Comparison of ENCODE assay signal across 9 mouse cellular contexts in the genomic region with DNA sequence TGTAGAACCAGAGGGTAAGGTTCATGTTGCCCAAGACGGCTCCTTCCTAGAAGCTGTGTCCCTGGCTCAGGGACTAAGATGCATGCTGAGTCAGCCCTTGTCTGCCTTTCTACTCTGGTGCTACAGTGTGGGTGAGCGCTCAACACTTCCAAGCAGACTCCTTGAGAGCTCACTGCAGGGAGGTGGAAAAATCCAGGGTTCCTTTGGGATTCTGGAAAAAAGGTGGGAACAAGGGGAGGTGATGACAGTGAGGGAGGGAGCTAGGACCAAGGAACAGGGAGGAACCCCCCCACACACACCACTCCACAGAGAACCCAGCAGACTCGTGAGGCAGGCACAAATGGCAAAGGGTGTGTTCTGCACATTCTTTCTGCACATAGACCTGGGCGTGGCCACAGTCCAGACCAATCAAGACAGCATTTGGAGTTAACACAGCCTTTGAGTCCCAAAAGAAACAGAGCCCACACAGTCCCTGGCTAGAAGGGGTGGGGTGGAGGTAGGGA. TPM values are rescaled to one million over a fixed set of nuclear protein-coding genes. Genes with fewer than 3 reads are reported as not detected.
DNase-seq lines count a peak whose midpoint lies in the region; ATAC-seq lines count a peak whose summit lies in the region.
"Had no signal": no experiment of that assay in that cellular context is flagged by ENCODE, and none has a peak within 500 bp of the region (broad histone marks: within the 10 kb centered on the region; RNA-seq: fewer than 3 reads in every experiment).

No protein-coding gene starts in this region.

- no peaks in the 10 kb centered on the region for H3K27me3 ChIP-seq in liver, embryonic 11.5 days (replicated peaks; ENCODE audit: control insufficient read depth, insufficient read depth, low read length)
- no peaks in the 10 kb centered on the region for H3K27me3 ChIP-seq in midbrain, embryonic 13.5 days
- no peaks in the 10 kb centered on the region for H3K27me3 ChIP-seq in midbrain, embryonic 11.5 days (ENCODE audit: control insufficient read depth, insufficient read depth, low read length)
- H3K27me3 ChIP-seq: hindbrain, embryonic 15.5 days had no signal

- H3K4me1 ChIP-seq in liver, embryonic 11.5 days (replicated peaks; ENCODE audit: control insufficient read depth, insufficient read depth, low read length): peaks cover 2% of the 10 kb centered on the region; the same call in 1 of the 2 replicates
- H3K4me1 ChIP-seq in midbrain, embryonic 13.5 days (replicated peaks): 0 out of 2 replicates have a peak, but pooled peaks cover 2% of the 10 kb centered on the region
- H3K4me1 ChIP-seq in midbrain, embryonic 11.5 days (ENCODE audit: control insufficient read depth, insufficient read depth, low read length): no peaks in the 10 kb centered on the region
- H3K4me1 ChIP-seq: hindbrain, embryonic 15.5 days had no signal

- H3K9ac ChIP-seq in liver, embryonic 11.5 days (ENCODE audit: low read depth, low read length): no peak overlapping the region
- no peak overlapping the region for H3K9ac ChIP-seq in midbrain, embryonic 13.5 days (replicated peaks)
- no peak overlapping the region for H3K9ac ChIP-seq in midbrain, embryonic 11.5 days (ENCODE audit: low read length)
- H3K9ac ChIP-seq: hindbrain, embryonic 15.5 days had no signal

- peak; percentile 39 to 72 for DNase-seq in adrenal gland, adult (ENCODE audit: inconsistent age in 2 of 2, low spot score in 1 of 2)
- DNase-seq in adrenal gland, postnatal 10 days: no peak
- DNase-seq in 416B (ENCODE audit: low read depth): peak; percentile 33
- peak; percentile 14 for DNase-seq in forelimb bud, embryonic 11.5 days (ENCODE audit: low read depth, low spot score)
- DNase-seq in liver, embryonic 11.5 days (ENCODE audit: low spot score): no peak
- DNase-seq in midbrain, embryonic 11.5 days (ENCODE audit: low spot score, missing footprints): no peak
- DNase-seq in urinary bladder, postnatal 4 days (ENCODE audit: low spot score in 2 of 2): no peak

- peaks cover 13% of the 10 kb centered on the region for H3K36me3 ChIP-seq in liver, embryonic 11.5 days (ENCODE audit: control insufficient read depth, insufficient read depth, low read length)
- H3K36me3 ChIP-seq in midbrain, embryonic 13.5 days: peaks cover 36% of the 10 kb centered on the region
- H3K36me3 ChIP-seq in midbrain, embryonic 11.5 days (ENCODE audit: control insufficient read depth, insufficient read depth, low read length): peaks cover 9% of the 10 kb centered on the region; the same call in 1 of the 2 replicates

- ATAC-seq in liver, embryonic 11.5 days (replicated peaks; ENCODE audit: low FRiP score): peak; percentile 58
- ATAC-seq in midbrain, embryonic 13.5 days: no peak
- no peak for ATAC-seq in midbrain, embryonic 11.5 days (ENCODE audit: low FRiP score)

- H3K9me3 ChIP-seq in liver, embryonic 11.5 days (ENCODE audit: control insufficient read depth, low read length): no peaks in the 10 kb centered on the region
- no peaks in the 10 kb centered on the region for H3K9me3 ChIP-seq in midbrain, embryonic 13.5 days
- H3K9me3 ChIP-seq in midbrain, embryonic 11.5 days (ENCODE audit: control insufficient read depth, low read length): no peaks in the 10 kb centered on the region
- H3K9me3 ChIP-seq: hindbrain, embryonic 15.5 days had no signal

- no peak overlapping the region for H3K27ac ChIP-seq in liver, embryonic 11.5 days (ENCODE audit: low read depth, low read length)
- no peak overlapping the region for H3K27ac ChIP-seq in midbrain, embryonic 13.5 days
- H3K27ac ChIP-seq in midbrain, embryonic 11.5 days (ENCODE audit: low read depth, low read length): no peak overlapping the region
- H3K27ac ChIP-seq: hindbrain, embryonic 15.5 days had no signal

- 52% methylated on average over 4 of the region's 4 CpGs for WGBS in liver, embryonic 11.5 days
- WGBS in midbrain, embryonic 13.5 days: 67% methylated on average over 4 of the region's 4 CpGs
- WGBS in midbrain, embryonic 11.5 days: 64% methylated on average over 4 of the region's 4 CpGs

- no peak overlapping the region for H3K4me2 ChIP-seq in liver, embryonic 11.5 days
- no peak overlapping the region for H3K4me2 ChIP-seq in midbrain, embryonic 13.5 days (replicated peaks)
- no peak overlapping the region for H3K4me2 ChIP-seq in midbrain, embryonic 11.5 days
- H3K4me2 ChIP-seq: hindbrain, embryonic 15.5 days had no signal

- no peak overlapping the region for H3K4me3 ChIP-seq in liver, embryonic 11.5 days (ENCODE audit: low read depth, low read length)
- no peak overlapping the region for H3K4me3 ChIP-seq in midbrain, embryonic 13.5 days (replicated peaks)
- H3K4me3 ChIP-seq in midbrain, embryonic 11.5 days (ENCODE audit: low read depth, low read length): no peak overlapping the region
- H3K4me3 ChIP-seq: hindbrain, embryonic 15.5 days had no signal

RNA-seq across cellular contexts. Expression of a gene that starts 10.9 kb away (rescaled TPM):
- 1 to 10 TPM; 1.1 to 4.0 TPM for total RNA-seq in adrenal gland, postnatal 10 days (2021)
- polyA plus RNA-seq in liver, embryonic 11.5 days (2014; fragmentation: Nextera tagmentation; extraction: Ambion mirVana): 1.9 and 2.3 TPM in 2 replicates
- polyA plus RNA-seq in midbrain, embryonic 13.5 days (2015; fragmentation: Nextera tagmentation; extraction: Ambion mirVana): 4.6 and 5.4 TPM in 2 replicates
- 1.5 and 2.3 TPM in 2 replicates for polyA plus RNA-seq in midbrain, embryonic 11.5 days (2014; fragmentation: Nextera tagmentation; extraction: Ambion mirVana)

RNA-seq across cellular contexts. Expression of a gene that starts 16.9 kb away (rescaled TPM):
- 1 to 10 TPM in 1 of 2 experiments, under 1 TPM in 1; 0.69 to 4.7 TPM for total RNA-seq in adrenal gland, postnatal 10 days (2021)
- polyA plus RNA-seq in liver, embryonic 11.5 days (2014; fragmentation: Nextera tagmentation; extraction: Ambion mirVana): 1.1 and 1.9 TPM in 2 replicates
- polyA plus RNA-seq in midbrain, embryonic 13.5 days (2015; fragmentation: Nextera tagmentation; extraction: Ambion mirVana): 5.7 and 5.8 TPM in 2 replicates
- polyA plus RNA-seq in midbrain, embryonic 11.5 days (2014; fragmentation: Nextera tagmentation; extraction: Ambion mirVana): 3.6 and 3.9 TPM in 2 replicates

RNA-seq across cellular contexts. Expression of a gene that starts 16.9 kb away (rescaled TPM):
- total RNA-seq in adrenal gland, postnatal 10 days (2021): 10 to 100 TPM in 1 of 2 experiments, 1 to 10 TPM in 1; 9.3 to 11.9 TPM
- polyA plus RNA-seq in liver, embryonic 11.5 days (2014; fragmentation: Nextera tagmentation; extraction: Ambion mirVana): 13.5 and 16.3 TPM in 2 replicates
- polyA plus RNA-seq in midbrain, embryonic 13.5 days (2015; fragmentation: Nextera tagmentation; extraction: Ambion mirVana): 26.0 and 26.5 TPM in 2 replicates
- 18.8 and 19.1 TPM in 2 replicates for polyA plus RNA-seq in midbrain, embryonic 11.5 days (2014; fragmentation: Nextera tagmentation; extraction: Ambion mirVana)

Comparison
In these comparisons a context has a peak if more than half of its experiments do, and no peak if none do; other contexts are left out.
1. DNase-seq: peak in adrenal gland, adult (2 of 2), 416B (single experiment) and forelimb bud, embryonic 11.5 days (single experiment); none in adrenal gland, postnatal 10 days (single experiment), liver, embryonic 11.5 days (single experiment), midbrain, embryonic 11.5 days (single experiment) and urinary bladder, postnatal 4 days (0 of 2).